Mouse (Mus musculus) G1E (cell line): Measurements from ENCODE around the gene Cyb561.

Experiments
- CTCF ChIP-seq: IDR thresholded peaks from 2 replicates; pipeline ENCODE4 v1.5.1; 2012; ENCODE audit warnings: low read depth, low read length, inconsistent platforms, mixed read lengths
- GATA1 ChIP-seq: IDR thresholded peaks from 2 replicates; pipeline ENCODE4 v1.6.1; 2012; ENCODE audit warnings: borderline replicate concordance, low read length, inconsistent platforms, mixed read lengths
- POLR2AphosphoS5 ChIP-seq: IDR thresholded peaks from 2 replicates; pipeline ENCODE4 v1.6.1; 2012; ENCODE audit warnings: low read depth, low read length, inconsistent platforms; ENCODE audit not compliant: insufficient replicate concordance
- TAL1 ChIP-seq: conservative IDR thresholded peaks from 2 replicates; pipeline ENCODE4 v1.6.1; 2012; ENCODE audit warnings: low read depth, low read length, inconsistent platforms, mixed read lengths

GRCm38 (mm10) chr11:105987446-105987845, 34.3 kb upstream of the Cyb561 start:
- no peak for TF ChIP-seq CTCF
- TF ChIP-seq POLR2AphosphoS5 = no peak
- no peak for TF ChIP-seq GATA1
- no peak for TF ChIP-seq TAL1
